Mouse (Mus musculus) heart, postnatal 0 days (tissue): Measurements from ENCODE around the gene Brk1.

Source experiments
- CTCF ChIP-seq: IDR thresholded peaks from 2 replicates; pipeline ENCODE4 v1.5.1; 2016; ENCODE audit warnings: antibody characterized with exemption, control low read depth, low read depth
- EP300 ChIP-seq: IDR thresholded peaks from 2 replicates; pipeline ENCODE4 v1.6.1; 2016; ENCODE audit warnings: antibody characterized with exemption, low read depth

DNA sequence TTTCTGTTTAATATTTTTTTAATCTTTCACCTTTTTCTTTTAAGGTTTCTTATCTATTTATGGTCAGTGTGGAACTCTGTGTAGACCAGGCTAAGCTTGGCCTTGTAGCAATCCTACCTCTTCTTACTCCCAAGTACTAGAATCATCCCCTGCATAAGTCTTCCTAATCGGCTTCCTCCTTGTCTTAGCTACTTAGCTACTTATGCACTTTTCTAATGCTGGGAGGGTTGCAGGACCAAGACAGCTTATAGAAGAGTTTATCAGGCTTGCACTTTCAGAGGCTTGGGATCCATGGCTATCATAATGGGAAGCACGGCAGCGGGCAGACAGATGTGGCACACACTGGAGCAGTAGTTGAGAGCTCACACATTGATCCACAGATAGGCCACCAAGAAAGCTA, 25.3 kb upstream of the Brk1 start:
- no peak for TF ChIP-seq CTCF
- no peak for TF ChIP-seq EP300
